ENCODE assay signal across 8 mouse cellular contexts in the genomic region with DNA sequence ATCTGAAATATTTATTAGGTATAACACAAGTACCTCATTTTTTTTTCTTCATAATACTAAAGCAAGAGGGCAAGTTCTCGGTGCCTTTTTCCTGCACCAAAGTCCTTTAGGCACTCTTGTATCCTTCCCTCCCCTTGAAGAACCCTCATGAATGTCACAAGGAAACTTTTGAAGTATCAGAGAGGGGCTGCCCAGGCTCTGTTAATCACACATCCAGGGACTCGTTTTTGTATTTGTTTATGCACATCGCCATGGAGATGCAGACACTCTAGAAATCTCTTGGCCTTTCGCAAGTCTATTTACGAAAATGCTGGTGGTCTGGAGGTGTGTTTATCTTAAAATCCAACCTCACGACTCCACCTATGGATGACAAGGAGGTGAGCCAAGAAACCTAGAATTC.
DNase-seq lines count a peak whose midpoint lies in the region; ATAC-seq lines count a peak whose summit lies in the region.
"Had no signal": no experiment of that assay in that cellular context is flagged by ENCODE, and none has a peak within 500 bp of the region (broad histone marks: within the 10 kb centered on the region; RNA-seq: fewer than 3 reads in every experiment).

No protein-coding gene starts in this region.

- no peak for ATAC-seq in lung, embryonic 16.5 days (ENCODE audit: low read depth)
- peak; percentile 44; the same call in 1 of the 2 replicates for ATAC-seq in forebrain, embryonic 13.5 days
- no peak for ATAC-seq in limb, embryonic 13.5 days (ENCODE audit: low FRiP score, low read depth)
- ATAC-seq in stomach, embryonic 14.5 days (ENCODE audit: insufficient number of reproducible peaks, insufficient read depth, low FRiP score, low read depth) = no peak
- ATAC-seq in megakaryocyte-erythroid progenitor cell, adult 5-6 weeks (replicated peaks; ENCODE audit: low FRiP score, low TSS enrichment, poor library complexity, severe bottlenecking) = no peak

- H3K4me2 ChIP-seq in lung, embryonic 16.5 days (ENCODE audit: low read depth, low read length) = peak overlapping the region; percentile 53
- peak overlapping the region; percentile 52 for H3K4me2 ChIP-seq in forebrain, embryonic 13.5 days
- H3K4me2 ChIP-seq in limb, embryonic 13.5 days (replicated peaks) = peak overlapping the region; percentile 66
- peak overlapping the region; percentile 35 for H3K4me2 ChIP-seq in stomach, embryonic 14.5 days (replicated peaks; ENCODE audit: low read depth, low read length)

- no peaks in the 10 kb centered on the region for H3K4me1 ChIP-seq in lung, embryonic 16.5 days (replicated peaks; ENCODE audit: control insufficient read depth, insufficient read depth, low read length)
- H3K4me1 ChIP-seq in forebrain, embryonic 13.5 days = peaks cover 12% of the 10 kb centered on the region
- H3K4me1 ChIP-seq in limb, embryonic 13.5 days = peaks cover 25% of the 10 kb centered on the region
- H3K4me1 ChIP-seq in stomach, embryonic 14.5 days (ENCODE audit: control insufficient read depth, insufficient read depth, low read length) = no peaks in the 10 kb centered on the region

- no peaks in the 10 kb centered on the region for H3K27me3 ChIP-seq in lung, embryonic 16.5 days (ENCODE audit: control insufficient read depth, insufficient read depth, low read depth, low read length)
- H3K27me3 ChIP-seq in forebrain, embryonic 13.5 days = no peaks in the 10 kb centered on the region
- no peaks in the 10 kb centered on the region for H3K27me3 ChIP-seq in limb, embryonic 13.5 days
- H3K27me3 ChIP-seq in stomach, embryonic 14.5 days (ENCODE audit: control insufficient read depth, insufficient read depth, low read length) = no peaks in the 10 kb centered on the region

- H3K9ac ChIP-seq in lung, embryonic 16.5 days (ENCODE audit: low read length) = no peak overlapping the region; the same call in 1 of the 2 replicates
- no peak overlapping the region for H3K9ac ChIP-seq in forebrain, embryonic 13.5 days
- H3K9ac ChIP-seq in limb, embryonic 13.5 days = no peak overlapping the region
- H3K9ac ChIP-seq in stomach, embryonic 14.5 days (replicated peaks; ENCODE audit: low read depth, low read length) = no peak overlapping the region

- DNase-seq in lung, postnatal 4 days = no peak
- no peak for DNase-seq in layer of hippocampus, adult 8-10 months (ENCODE audit: low spot score in 2 of 2)
- DNase-seq: thymus, adult 18-20 months had no signal

- H3K27ac ChIP-seq in lung, embryonic 16.5 days (ENCODE audit: low read length) = no peak overlapping the region
- H3K27ac ChIP-seq in forebrain, embryonic 13.5 days = no peak overlapping the region
- no peak overlapping the region for H3K27ac ChIP-seq in limb, embryonic 13.5 days
- H3K27ac ChIP-seq in stomach, embryonic 14.5 days (ENCODE audit: low read length) = no peak overlapping the region

- no peaks in the 10 kb centered on the region for H3K9me3 ChIP-seq in lung, embryonic 16.5 days (ENCODE audit: control insufficient read depth, low read length)
- H3K9me3 ChIP-seq in forebrain, embryonic 13.5 days (replicated peaks) = no peaks in the 10 kb centered on the region
- H3K9me3 ChIP-seq in limb, embryonic 13.5 days = no peaks in the 10 kb centered on the region
- H3K9me3 ChIP-seq in stomach, embryonic 14.5 days (ENCODE audit: control insufficient read depth, low read depth, low read length) = no peaks in the 10 kb centered on the region

- no peak overlapping the region for H3K4me3 ChIP-seq in lung, embryonic 16.5 days (ENCODE audit: low read length)
- H3K4me3 ChIP-seq in forebrain, embryonic 13.5 days = peak overlapping the region; percentile 22
- H3K4me3 ChIP-seq in limb, embryonic 13.5 days = peak overlapping the region; percentile 35
- H3K4me3 ChIP-seq in stomach, embryonic 14.5 days (ENCODE audit: low read depth, low read length) = no peak overlapping the region

- no peaks in the 10 kb centered on the region for H3K36me3 ChIP-seq in lung, embryonic 16.5 days (ENCODE audit: control insufficient read depth, insufficient read depth, low read length)
- no peaks in the 10 kb centered on the region for H3K36me3 ChIP-seq in forebrain, embryonic 13.5 days (ENCODE audit: poor library complexity, severe bottlenecking)
- no peaks in the 10 kb centered on the region for H3K36me3 ChIP-seq in limb, embryonic 13.5 days
- no peaks in the 10 kb centered on the region for H3K36me3 ChIP-seq in stomach, embryonic 14.5 days (ENCODE audit: control insufficient read depth, insufficient read depth, low read length)

- WGBS in lung, embryonic 16.5 days = 16% methylated on average over 6 of the region's 6 CpGs
- WGBS in forebrain, embryonic 13.5 days = 26% methylated on average over 6 of the region's 6 CpGs
- 34% methylated on average over 6 of the region's 6 CpGs for WGBS in limb, embryonic 13.5 days
- WGBS in stomach, embryonic 14.5 days = 23% methylated on average over 6 of the region's 6 CpGs

Comparison
In these comparisons a context has a peak if more than half of its experiments do, and no peak if none do; other contexts are left out.
1. H3K4me3 ChIP-seq: peak in forebrain, embryonic 13.5 days (single experiment) and limb, embryonic 13.5 days (single experiment); none in lung, embryonic 16.5 days (single experiment) and stomach, embryonic 14.5 days (single experiment).
2. Peak in every context shown above with its lines, with median percentiles within 50 percentile points of each other: H3K4me2 ChIP-seq.